Comparison of ENCODE assay signal across 9 mouse cellular contexts in the genomic region with DNA sequence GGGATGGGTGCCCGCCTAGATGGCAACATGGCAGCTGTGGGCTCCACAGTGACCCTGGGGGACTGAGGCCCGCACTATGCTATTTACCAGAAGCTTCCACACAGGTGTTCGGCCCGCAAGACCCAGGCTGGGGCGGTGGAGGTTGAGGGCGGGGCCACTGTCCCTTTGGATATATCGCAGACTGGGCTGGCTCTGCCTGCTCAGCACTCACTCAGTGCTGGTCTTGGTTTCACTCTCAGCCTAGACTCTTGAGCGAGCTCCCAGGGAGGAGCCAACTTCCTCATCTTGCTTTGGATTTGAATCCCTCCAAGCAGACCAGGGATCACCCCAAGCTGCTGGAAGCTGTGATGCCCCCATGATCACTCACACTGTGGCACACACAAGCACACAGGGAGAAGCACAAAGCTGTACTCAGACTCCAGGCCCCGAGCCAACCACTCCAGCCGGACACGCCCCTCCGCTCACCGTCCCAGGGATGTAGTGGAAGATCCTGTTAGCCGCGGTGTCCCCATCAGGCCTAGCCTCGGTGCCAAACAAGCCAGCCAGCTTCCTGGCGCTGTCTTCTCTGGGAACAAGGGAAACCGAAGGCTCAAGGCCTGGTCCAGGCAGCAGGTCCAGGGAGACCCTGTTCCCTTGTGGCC. TPM values are rescaled to one million over a fixed set of nuclear protein-coding genes. Genes with fewer than 3 reads are reported as not detected.
DNase-seq lines count a peak whose midpoint lies in the region; ATAC-seq and TF ChIP-seq lines count a peak whose summit lies in the region.
"Had no signal": no experiment of that assay in that cellular context is flagged by ENCODE, and none has a peak within 500 bp of the region (broad histone marks: within the 10 kb centered on the region; RNA-seq: fewer than 3 reads in every experiment).

No protein-coding gene starts in this region.

- peak overlapping the region; percentile 13; the same call in 1 of the 2 replicates for H3K27ac ChIP-seq in hindbrain, embryonic 10.5 days
- no peak overlapping the region for H3K27ac ChIP-seq in hindbrain, embryonic 13.5 days
- no peak overlapping the region for H3K27ac ChIP-seq in embryonic facial prominence, embryonic 12.5 days
- no peak overlapping the region for H3K27ac ChIP-seq in hindbrain, embryonic 12.5 days
- no peak overlapping the region for H3K27ac ChIP-seq in lung, embryonic 14.5 days (ENCODE audit: low read depth)

- no peak for ATAC-seq in hindbrain, embryonic 13.5 days (ENCODE audit: low FRiP score)
- ATAC-seq in embryonic facial prominence, embryonic 12.5 days (ENCODE audit: insufficient number of reproducible peaks, insufficient read depth, low FRiP score, low TSS enrichment), result no peak
- ATAC-seq in hindbrain, embryonic 12.5 days (ENCODE audit: low FRiP score), result 0 out of 2 replicates have a peak, but pooled peaks have one; percentile 33
- ATAC-seq in lung, embryonic 14.5 days (ENCODE audit: insufficient read depth), result peak; percentile 39

- H3K36me3 ChIP-seq in hindbrain, embryonic 10.5 days, result peaks cover 51% of the 10 kb centered on the region
- peaks cover 66% of the 10 kb centered on the region for H3K36me3 ChIP-seq in hindbrain, embryonic 13.5 days
- H3K36me3 ChIP-seq in embryonic facial prominence, embryonic 12.5 days, result peaks cover 41% of the 10 kb centered on the region
- H3K36me3 ChIP-seq in hindbrain, embryonic 12.5 days, result peaks cover 40% of the 10 kb centered on the region
- peaks cover 39% of the 10 kb centered on the region for H3K36me3 ChIP-seq in lung, embryonic 14.5 days (ENCODE audit: insufficient read depth)

- H3K4me2 ChIP-seq in hindbrain, embryonic 13.5 days, result no peak overlapping the region
- H3K4me2 ChIP-seq in embryonic facial prominence, embryonic 12.5 days (replicated peaks), result peak overlapping the region; percentile 11; the same call in 1 of the 2 replicates
- H3K4me2 ChIP-seq in hindbrain, embryonic 12.5 days (replicated peaks), result no peak overlapping the region
- peak overlapping the region; percentile 40 for H3K4me2 ChIP-seq in lung, embryonic 14.5 days

- 0 out of 2 replicates have a peak, but pooled peaks cover 3% of the 10 kb centered on the region for H3K27me3 ChIP-seq in hindbrain, embryonic 10.5 days (ENCODE audit: insufficient read depth, poor library complexity, severe bottlenecking)
- H3K27me3 ChIP-seq in hindbrain, embryonic 13.5 days, result no peaks in the 10 kb centered on the region
- no peaks in the 10 kb centered on the region for H3K27me3 ChIP-seq in embryonic facial prominence, embryonic 12.5 days
- H3K27me3 ChIP-seq in hindbrain, embryonic 12.5 days, result no peaks in the 10 kb centered on the region
- no peaks in the 10 kb centered on the region for H3K27me3 ChIP-seq in lung, embryonic 14.5 days (ENCODE audit: insufficient read depth, low read length)

- no peak for TF ChIP-seq CTCF in lung, embryonic 14.5 days (IDR thresholded peaks at IDR 0.05; ENCODE audit: low read depth)

- 32% methylated on average over 18 of the region's 18 CpGs for WGBS in hindbrain, embryonic 10.5 days
- WGBS in hindbrain, embryonic 13.5 days, result 37% methylated on average over 18 of the region's 18 CpGs
- 35% methylated on average over 18 of the region's 18 CpGs for WGBS in embryonic facial prominence, embryonic 12.5 days
- WGBS in hindbrain, embryonic 12.5 days, result 36% methylated on average over 18 of the region's 18 CpGs
- WGBS in lung, embryonic 14.5 days, result 27% methylated on average over 18 of the region's 18 CpGs

- H3K4me1 ChIP-seq in hindbrain, embryonic 10.5 days (replicated peaks), result peaks cover 16% of the 10 kb centered on the region
- peaks cover 10% of the 10 kb centered on the region for H3K4me1 ChIP-seq in hindbrain, embryonic 13.5 days (replicated peaks)
- 0 out of 2 replicates have a peak, but pooled peaks cover 5% of the 10 kb centered on the region for H3K4me1 ChIP-seq in embryonic facial prominence, embryonic 12.5 days
- peaks cover 4% of the 10 kb centered on the region; the same call in 1 of the 2 replicates for H3K4me1 ChIP-seq in hindbrain, embryonic 12.5 days
- H3K4me1 ChIP-seq in lung, embryonic 14.5 days (ENCODE audit: insufficient read depth), result 0 out of 2 replicates have a peak, but pooled peaks cover 3% of the 10 kb centered on the region

- intact Hi-C loops in gastrocnemius, postnatal 14 days (cut with DNase I; ENCODE audit: low total_unique reads), result no loop called here

- no peaks in the 10 kb centered on the region for H3K9me3 ChIP-seq in hindbrain, embryonic 10.5 days
- no peaks in the 10 kb centered on the region for H3K9me3 ChIP-seq in hindbrain, embryonic 13.5 days
- no peaks in the 10 kb centered on the region for H3K9me3 ChIP-seq in embryonic facial prominence, embryonic 12.5 days
- no peaks in the 10 kb centered on the region for H3K9me3 ChIP-seq in hindbrain, embryonic 12.5 days (replicated peaks)
- no peaks in the 10 kb centered on the region for H3K9me3 ChIP-seq in lung, embryonic 14.5 days (ENCODE audit: low read depth, low read length)

- no peak for DNase-seq in hindbrain, embryonic 10.5 days (ENCODE audit: low spot score)
- DNase-seq in lung, embryonic 14.5 days, result peak; percentile 55
- DNase-seq in cerebellum, adult 18-20 months, result no peak
- DNase-seq in embryo, embryonic 9.5 days (ENCODE audit: extremely low spot score), result no peak
- DNase-seq in gastrocnemius, postnatal 14 days, result no peak

- H3K4me3 ChIP-seq in hindbrain, embryonic 10.5 days, result peak overlapping the region; percentile 27; the same call in 1 of the 2 replicates
- H3K4me3 ChIP-seq in hindbrain, embryonic 13.5 days, result no peak overlapping the region
- H3K4me3 ChIP-seq in embryonic facial prominence, embryonic 12.5 days, result no peak overlapping the region
- no peak overlapping the region for H3K4me3 ChIP-seq in hindbrain, embryonic 12.5 days
- peak overlapping the region; percentile 8; the same call in 1 of the 2 replicates for H3K4me3 ChIP-seq in lung, embryonic 14.5 days (ENCODE audit: low read depth, low read length)

- no peak overlapping the region for H3K9ac ChIP-seq in hindbrain, embryonic 13.5 days
- peak overlapping the region; percentile 38; the same call in 1 of the 2 replicates for H3K9ac ChIP-seq in embryonic facial prominence, embryonic 12.5 days
- no peak overlapping the region; the same call in 1 of the 2 replicates for H3K9ac ChIP-seq in hindbrain, embryonic 12.5 days
- peak overlapping the region; percentile 23 for H3K9ac ChIP-seq in lung, embryonic 14.5 days

RNA-seq across cellular contexts. Expression of gene Plekhn1, which starts 6.8 kb away (rescaled TPM):
- polyA plus RNA-seq in hindbrain, embryonic 10.5 days (2016; fragmentation: Nextera tagmentation; extraction: Ambion mirVana), result 22.3 and 23.0 TPM in 2 replicates
- 26.4 and 26.6 TPM in 2 replicates for polyA plus RNA-seq in hindbrain, embryonic 13.5 days (2015; fragmentation: Nextera tagmentation; extraction: Ambion mirVana)
- polyA plus RNA-seq in embryonic facial prominence, embryonic 12.5 days (2016; fragmentation: Nextera tagmentation; extraction: Ambion mirVana), result 32.5 and 35.7 TPM in 2 replicates
- polyA plus RNA-seq in hindbrain, embryonic 12.5 days (2016; fragmentation: Nextera tagmentation; extraction: Ambion mirVana), result 29.0 and 30.5 TPM in 2 replicates
- polyA plus RNA-seq in lung, embryonic 14.5 days (2014; fragmentation: Nextera tagmentation; extraction: Ambion mirVana), result 21.0 and 21.4 TPM in 2 replicates
- 1 to 10 TPM; 5.1 to 5.5 TPM for total RNA-seq in gastrocnemius, postnatal 14 days (2021)

RNA-seq across cellular contexts. Expression of gene Noc2l, which starts 7.9 kb away (rescaled TPM):
- 91.4 and 108 TPM in 2 replicates for polyA plus RNA-seq in hindbrain, embryonic 10.5 days (2016; fragmentation: Nextera tagmentation; extraction: Ambion mirVana)
- polyA plus RNA-seq in hindbrain, embryonic 13.5 days (2015; fragmentation: Nextera tagmentation; extraction: Ambion mirVana), result 49.0 and 53.7 TPM in 2 replicates
- polyA plus RNA-seq in embryonic facial prominence, embryonic 12.5 days (2016; fragmentation: Nextera tagmentation; extraction: Ambion mirVana), result 97.4 and 98.7 TPM in 2 replicates
- polyA plus RNA-seq in hindbrain, embryonic 12.5 days (2016; fragmentation: Nextera tagmentation; extraction: Ambion mirVana), result 71.1 and 76.7 TPM in 2 replicates
- polyA plus RNA-seq in lung, embryonic 14.5 days (2014; fragmentation: Nextera tagmentation; extraction: Ambion mirVana), result 82.4 and 90.1 TPM in 2 replicates
- 10 to 100 TPM; 22.2 to 28.7 TPM for total RNA-seq in gastrocnemius, postnatal 14 days (2021)

RNA-seq across cellular contexts. Expression of gene Perm1, which starts 12.2 kb away (rescaled TPM):
- 1.2 and 1.8 TPM in 2 replicates for polyA plus RNA-seq in hindbrain, embryonic 10.5 days (2016; fragmentation: Nextera tagmentation; extraction: Ambion mirVana)
- 2.5 and 2.7 TPM in 2 replicates for polyA plus RNA-seq in hindbrain, embryonic 13.5 days (2015; fragmentation: Nextera tagmentation; extraction: Ambion mirVana)
- 0.70 and 1.1 TPM in 2 replicates for polyA plus RNA-seq in embryonic facial prominence, embryonic 12.5 days (2016; fragmentation: Nextera tagmentation; extraction: Ambion mirVana)
- polyA plus RNA-seq in hindbrain, embryonic 12.5 days (2016; fragmentation: Nextera tagmentation; extraction: Ambion mirVana), result 2.3 and 2.6 TPM in 2 replicates
- 0.32 and 0.51 TPM in 2 replicates for polyA plus RNA-seq in lung, embryonic 14.5 days (2014; fragmentation: Nextera tagmentation; extraction: Ambion mirVana)
- total RNA-seq in gastrocnemius, postnatal 14 days (2021), result 100 to 1,000 TPM in 1 of 2 experiments, 10 to 100 TPM in 1; 73.3 to 103 TPM

RNA-seq across cellular contexts. Expression of gene AW011738, which starts 24.8 kb away (rescaled TPM):
- polyA plus RNA-seq in hindbrain, embryonic 10.5 days (2016; fragmentation: Nextera tagmentation; extraction: Ambion mirVana), result 4.3 and 7.0 TPM in 2 replicates
- polyA plus RNA-seq in hindbrain, embryonic 13.5 days (2015; fragmentation: Nextera tagmentation; extraction: Ambion mirVana), result 4.9 and 6.8 TPM in 2 replicates
- 2.0 and 3.1 TPM in 2 replicates for polyA plus RNA-seq in embryonic facial prominence, embryonic 12.5 days (2016; fragmentation: Nextera tagmentation; extraction: Ambion mirVana)
- polyA plus RNA-seq in hindbrain, embryonic 12.5 days (2016; fragmentation: Nextera tagmentation; extraction: Ambion mirVana), result 7.0 and 7.6 TPM in 2 replicates
- polyA plus RNA-seq in lung, embryonic 14.5 days (2014; fragmentation: Nextera tagmentation; extraction: Ambion mirVana), result 0.72 and 0.81 TPM in 2 replicates
- total RNA-seq in gastrocnemius, postnatal 14 days (2021), result 1 to 10 TPM; 2.9 to 3.3 TPM

RNA-seq across cellular contexts. Expression of gene Isg15, which starts 27.3 kb away (rescaled TPM):
- 0.50 TPM in 1 of 2 replicates, not detected in the other for polyA plus RNA-seq in hindbrain, embryonic 10.5 days (2016; fragmentation: Nextera tagmentation; extraction: Ambion mirVana)
- polyA plus RNA-seq in hindbrain, embryonic 13.5 days (2015; fragmentation: Nextera tagmentation; extraction: Ambion mirVana), result 1.4 and 1.7 TPM in 2 replicates
- 1.1 and 1.3 TPM in 2 replicates for polyA plus RNA-seq in embryonic facial prominence, embryonic 12.5 days (2016; fragmentation: Nextera tagmentation; extraction: Ambion mirVana)
- 1.2 and 1.3 TPM in 2 replicates for polyA plus RNA-seq in hindbrain, embryonic 12.5 days (2016; fragmentation: Nextera tagmentation; extraction: Ambion mirVana)
- polyA plus RNA-seq in lung, embryonic 14.5 days (2014; fragmentation: Nextera tagmentation; extraction: Ambion mirVana), result 0.43 TPM in 1 of 2 replicates, not detected in the other
- under 1 TPM; 0.42 to 0.57 TPM for total RNA-seq in gastrocnemius, postnatal 14 days (2021)
- total RNA-seq: layer of hippocampus, postnatal 10 days had no signal

Comparison
In these comparisons a context has a peak if more than half of its experiments do, and no peak if none do; other contexts are left out.
1. H3K4me3 ChIP-seq: peak in hindbrain, embryonic 10.5 days (single experiment) and lung, embryonic 14.5 days (single experiment); none in hindbrain, embryonic 13.5 days (single experiment), embryonic facial prominence, embryonic 12.5 days (single experiment) and hindbrain, embryonic 12.5 days (single experiment).
2. ATAC-seq: peak in hindbrain, embryonic 12.5 days (single experiment) and lung, embryonic 14.5 days (single experiment); none in hindbrain, embryonic 13.5 days (single experiment) and embryonic facial prominence, embryonic 12.5 days (single experiment).
3. H3K4me2 ChIP-seq: peak in embryonic facial prominence, embryonic 12.5 days (single experiment) and lung, embryonic 14.5 days (single experiment); none in hindbrain, embryonic 13.5 days (single experiment) and hindbrain, embryonic 12.5 days (single experiment).
4. H3K9ac ChIP-seq: peak in embryonic facial prominence, embryonic 12.5 days (single experiment) and lung, embryonic 14.5 days (single experiment); none in hindbrain, embryonic 13.5 days (single experiment) and hindbrain, embryonic 12.5 days (single experiment).